Mouse (Mus musculus) MEL (cell line): Measurements from ENCODE around the gene St6gal1.

Experiments
- EP300 ChIP-seq, 2 experiments: IDR thresholded peaks; 2 replicates each; pipeline ENCODE4 v1.6.1; 2011; ENCODE audit warnings: improper control_type of control experiment in 2 of 2, low read length in 2 of 2, low read depth in 1 of 2, mild to moderate bottlenecking in 1 of 2
- ETS1 ChIP-seq: IDR thresholded peaks from 2 replicates; pipeline ENCODE4 v1.6.1; 2012; ENCODE audit warnings: low read depth, mild to moderate bottlenecking, inconsistent platforms, low read length, improper control_type of control experiment, moderate library complexity
- POLR2A ChIP-seq, 2 experiments: IDR thresholded peaks; 2 replicates each; pipeline ENCODE4 v1.6.1; 2011 to 2012; ENCODE audit warnings: low read length in 2 of 2, mild to moderate bottlenecking in 2 of 2, control low read depth in 1 of 2, improper control_type of control experiment in 1 of 2, low read depth in 1 of 2, moderate library complexity in 1 of 2; ENCODE audit not compliant: control insufficient read depth in 1 of 2, insufficient read depth in 1 of 2, poor library complexity in 1 of 2
- USF1 ChIP-seq: IDR thresholded peaks from 2 replicates; pipeline ENCODE4 v1.6.1; 2014; ENCODE audit warnings: low read depth, mild to moderate bottlenecking, inconsistent platforms, low read length, improper control_type of control experiment, moderate library complexity

DNA sequence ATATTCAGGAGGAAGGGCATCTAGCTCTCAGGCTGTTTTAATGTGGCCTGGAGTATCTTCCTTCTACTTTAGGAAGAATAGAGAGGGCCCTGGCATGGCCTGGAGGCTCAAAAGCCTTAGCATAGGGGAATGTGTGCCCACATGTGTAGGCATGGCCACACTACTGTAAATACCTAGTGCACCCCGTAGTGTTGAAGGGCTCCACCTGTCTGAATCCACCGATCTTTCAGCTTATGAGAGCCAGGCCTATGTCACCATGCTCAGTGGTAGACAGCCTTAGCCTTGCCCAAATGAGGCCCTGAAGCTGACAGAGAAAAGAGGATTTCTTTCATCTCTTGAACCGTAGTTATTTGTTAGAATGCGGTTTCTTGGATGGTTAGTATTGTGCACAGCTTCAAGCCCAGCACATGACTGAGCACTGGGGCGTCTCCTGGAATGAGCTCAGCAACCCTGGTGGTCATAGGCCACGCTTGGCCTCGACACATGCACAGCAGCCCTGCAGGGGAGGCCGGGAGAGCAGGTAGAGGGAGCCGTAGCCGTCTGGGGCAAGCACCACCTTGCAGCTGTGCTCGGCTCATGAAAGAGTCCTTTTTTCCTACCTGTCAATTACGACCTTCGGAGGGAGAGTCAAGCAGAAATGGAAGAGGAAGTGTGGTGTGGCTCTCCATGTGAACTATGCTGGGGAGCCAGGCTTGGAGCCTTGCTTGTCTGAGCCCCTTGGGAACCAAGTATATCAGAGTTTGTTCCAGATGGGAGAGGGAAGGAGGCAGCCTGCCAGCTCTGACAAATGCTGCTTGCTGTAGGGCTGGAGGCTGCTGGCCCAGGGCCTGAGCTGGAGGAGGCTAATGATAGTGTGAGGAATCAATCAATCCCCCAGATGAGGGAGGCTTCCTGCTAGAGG is 15.8 kb downstream of the St6gal1 start:
- no peak for TF ChIP-seq POLR2A (IDR thresholded peaks at IDR 0.05; ENCODE audit: control insufficient read depth in 1 of 2, insufficient read depth in 1 of 2, low read depth in 1 of 2, low read length in 2 of 2, poor library complexity in 1 of 2)
- no peak for TF ChIP-seq EP300 (IDR thresholded peaks at IDR 0.05; ENCODE audit: low read depth in 1 of 2, low read length in 2 of 2)
- no peak for TF ChIP-seq USF1
- TF ChIP-seq ETS1 = no peak
